Mouse (Mus musculus) liver, embryonic 14.5 days (tissue): ENCODE measurements around the gene Lhfpl3.

ENCODE experiments used
- CTCF ChIP-seq: IDR thresholded peaks from 2 replicates; pipeline ENCODE4 v1.5.1; 2016; ENCODE audit warnings: antibody characterized with exemption, low read depth, control low read depth
- EP300 ChIP-seq: IDR thresholded peaks from 2 replicates; pipeline ENCODE4 v1.6.1; 2016; ENCODE audit warnings: antibody characterized with exemption, low read depth

- TF ChIP-seq CTCF (no peak), EP300 (no peak)
Observed at GRCm38 (mm10) chr5:23042862-23043261, 297.0 kb downstream of the Lhfpl3 start.
